Mouse (Mus musculus) adrenal gland (tissue): ENCODE data around the gene Gm10181.
"Not testable (repeated sequence)": the region's sequence is repeated elsewhere in the genome, so short reads cannot be mapped to it uniquely, and the experiment has no call there.

Experiments
- intact Hi-C: fragments of 180-260 bp; cut with DNase I; formaldehyde crosslinking; loops from one replicate; pipeline ENCODE4 v1.15.1; 2025
- long read RNA-seq, 2 experiments: library from polyadenylated mRNA; unstranded; transcript quantifications; one replicate each; pipeline ENCODE4 v2.0.0; 2020; ENCODE audit warnings: borderline replicate concordance in 1 of 2; ENCODE audit not compliant: insufficient replicate concordance in 1 of 2

Gene Gm10181
- long read RNA-seq, experiment 1, result 0 reads
- long read RNA-seq, experiment 2, result 0 reads

- intact Hi-C loops, result no loop called here
These were observed at the start of gene Gm10181 for GRCm38 (mm10) chr9:25089122-25089521. Gm10181 (plus strand) TSS chr9:25089422.

- intact Hi-C loops, result loop anchor here (5.0 kb wide), 1 partner anchor 61 kb away; no protein-coding TSS in a partner anchor
These were observed 47.6 kb upstream of the Gm10181 start for GRCm38 (mm10) chr9:25041665-25042064.

GRCm38 (mm10) chr9:25042162-25043111 lies 46.8 kb upstream of the Gm10181 start:
- intact Hi-C loops, result loop anchor here (5.0 kb wide), 1 partner anchor 60 kb away; no protein-coding TSS in a partner anchor

GRCm38 (mm10) chr9:25044325-25044724 lies 44.9 kb upstream of the Gm10181 start:
- intact Hi-C loops, result loop anchor here (5.0 kb wide), 1 partner anchor 58 kb away; no protein-coding TSS in a partner anchor

- intact Hi-C loops, result no loop called here
These were observed 40.9 kb upstream of the Gm10181 start for GRCm38 (mm10) chr9:25048289-25048688.

- intact Hi-C loops, result no loop called here
These were observed 40.3 kb upstream of the Gm10181 start for GRCm38 (mm10) chr9:25048940-25049339.

GRCm38 (mm10) chr9:25051901-25052300 lies 37.3 kb upstream of the Gm10181 start:
- intact Hi-C loops, result no loop called here

GRCm38 (mm10) chr9:25055650-25056376 lies 33.4 kb upstream of the Gm10181 start:
- intact Hi-C loops, result no loop called here

- intact Hi-C loops, result no loop called here
These were observed 30.5 kb upstream of the Gm10181 start for GRCm38 (mm10) chr9:25058726-25059125.

- intact Hi-C loops, result no loop called here
These were observed 16.6 kb upstream of the Gm10181 start for GRCm38 (mm10) chr9:25072666-25073065.

GRCm38 (mm10) chr9:25075977-25076376 lies 13.2 kb upstream of the Gm10181 start:
- intact Hi-C loops, result no loop called here

- intact Hi-C loops, result no loop called here
These were observed 12.7 kb upstream of the Gm10181 start for GRCm38 (mm10) chr9:25076505-25076904.

GRCm38 (mm10) chr9:25090853-25091252 lies 1.6 kb downstream of the Gm10181 start:
- intact Hi-C loops, result no loop called here

- intact Hi-C loops, result loop anchor here (5.0 kb wide), 2 partner anchors 61 to 401 kb away; no protein-coding TSS in a partner anchor
These were observed 13.7 kb downstream of the Gm10181 start for GRCm38 (mm10) chr9:25102881-25103280.

- intact Hi-C loops, result loop anchor here (5.0 kb wide), 2 partner anchors 62 to 402 kb away; no protein-coding TSS in a partner anchor
These were observed 15.4 kb downstream of the Gm10181 start for GRCm38 (mm10) chr9:25104638-25105037.

GRCm38 (mm10) chr9:25123590-25123989 lies 34.4 kb downstream of the Gm10181 start:
- intact Hi-C loops, result not testable (repeated sequence)

- intact Hi-C loops, result no loop called here
These were observed 34.8 kb downstream of the Gm10181 start for GRCm38 (mm10) chr9:25124048-25124447.

- intact Hi-C loops, result no loop called here
These were observed 43.0 kb downstream of the Gm10181 start for GRCm38 (mm10) chr9:25132253-25132652.

GRCm38 (mm10) chr9:25132920-25133319 lies 43.7 kb downstream of the Gm10181 start:
- intact Hi-C loops, result no loop called here

- intact Hi-C loops, result no loop called here
These were observed 49.7 kb downstream of the Gm10181 start for GRCm38 (mm10) chr9:25138900-25139299.
